Mouse (Mus musculus) liver, embryonic 14.5 days (tissue): Measurements from ENCODE around the gene Mpped2.

Experiments
- CTCF ChIP-seq: IDR thresholded peaks from 2 replicates; pipeline ENCODE4 v1.5.1; 2016; ENCODE audit warnings: antibody characterized with exemption, low read depth, control low read depth
- EP300 ChIP-seq: IDR thresholded peaks from 2 replicates; pipeline ENCODE4 v1.6.1; 2016; ENCODE audit warnings: antibody characterized with exemption, low read depth

DNA sequence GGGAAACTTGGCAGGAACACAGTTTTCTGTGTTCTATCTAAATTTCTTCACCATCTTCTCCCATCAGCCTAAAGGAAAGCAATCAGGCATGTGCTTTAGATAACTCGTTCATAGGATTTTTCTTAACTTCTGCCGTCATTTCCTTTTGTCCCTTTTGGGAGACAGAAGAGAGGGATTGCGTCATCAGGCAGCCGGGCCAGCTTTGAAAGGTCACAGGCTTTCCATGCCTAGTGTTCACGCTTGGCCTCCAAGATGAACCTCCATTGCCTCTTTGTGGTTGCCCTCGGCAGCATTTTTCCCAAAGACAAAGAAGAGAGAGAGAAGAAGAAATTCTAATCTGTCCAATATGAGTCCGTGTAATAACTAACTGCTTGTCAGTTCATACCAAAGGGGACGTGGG, 95.0 kb downstream of the Mpped2 start:
- TF ChIP-seq CTCF (no peak), EP300 (no peak)
